In genomic region chr9:37066732-37067472, GRCm38 (mm10) we compare ENCODE assay signal across 18 mouse cellular contexts.
A peak's percentile ranks its signal among the peaks of the same experiment; 100 is the strongest.
DNase-seq lines count a peak whose midpoint lies in the region; ATAC-seq and TF ChIP-seq lines count a peak whose summit lies in the region.
"Had no signal": no experiment of that assay in that cellular context is flagged by ENCODE, and none has a peak within 500 bp of the region (broad histone marks: within the 10 kb centered on the region; RNA-seq: fewer than 3 reads in every experiment).

No protein-coding gene starts in this region.

- H3K36me3 ChIP-seq in midbrain, embryonic 12.5 days: no peaks in the 10 kb centered on the region
- no peaks in the 10 kb centered on the region for H3K36me3 ChIP-seq in midbrain, postnatal 0 days (ENCODE audit: insufficient read depth, low read length)
- no peaks in the 10 kb centered on the region for H3K36me3 ChIP-seq in forebrain, embryonic 15.5 days
- no peaks in the 10 kb centered on the region for H3K36me3 ChIP-seq in hindbrain, postnatal 0 days (ENCODE audit: insufficient read depth, low read length)
- no peaks in the 10 kb centered on the region for H3K36me3 ChIP-seq in heart, embryonic 10.5 days

- H3K4me2 ChIP-seq in midbrain, embryonic 12.5 days (replicated peaks): no peak overlapping the region
- no peak overlapping the region for H3K4me2 ChIP-seq in midbrain, postnatal 0 days (ENCODE audit: low read depth, low read length, poor library complexity, severe bottlenecking)
- H3K4me2 ChIP-seq in forebrain, embryonic 15.5 days (replicated peaks): no peak overlapping the region
- 0 out of 2 replicates have a peak overlapping the region, but pooled peaks have one; percentile 7 for H3K4me2 ChIP-seq in hindbrain, postnatal 0 days (ENCODE audit: low read depth, low read length)

- DNase-seq in midbrain, postnatal 0 days (ENCODE audit: low spot score): no peak
- no peak for DNase-seq in hindbrain, postnatal 0 days (ENCODE audit: low spot score)
- DNase-seq in heart, embryonic 10.5 days (ENCODE audit: low spot score): no peak
- DNase-seq in right cerebral cortex, postnatal 10 days (ENCODE audit: low spot score in 2 of 2): no peak
- DNase-seq in thymus, postnatal 0 days (ENCODE audit: low spot score): no peak
- DNase-seq: adrenal gland, postnatal 36 days; cerebellum, postnatal 14 days; gastrocnemius, postnatal 25 days; kidney, adult 8-10 months; kidney, postnatal 4 days; liver; lung, adult 18-20 months; right cerebral cortex, adult 18-20 months; thymus, adult 2 months had no signal

- no peaks in the 10 kb centered on the region for H3K9me3 ChIP-seq in midbrain, embryonic 12.5 days
- no peaks in the 10 kb centered on the region for H3K9me3 ChIP-seq in midbrain, postnatal 0 days (ENCODE audit: low read length)
- H3K9me3 ChIP-seq in forebrain, embryonic 15.5 days: no peaks in the 10 kb centered on the region
- H3K9me3 ChIP-seq in hindbrain, postnatal 0 days (ENCODE audit: low read length): no peaks in the 10 kb centered on the region
- no peaks in the 10 kb centered on the region for H3K9me3 ChIP-seq in heart, embryonic 10.5 days

- ATAC-seq in midbrain, embryonic 12.5 days (ENCODE audit: low FRiP score, low read depth): peak; percentile 16; the same call in 1 of the 2 replicates
- ATAC-seq in midbrain, postnatal 0 days (ENCODE audit: low FRiP score): no peak
- ATAC-seq in forebrain, embryonic 15.5 days (replicated peaks): no peak
- peak; percentile 48; the same call in 1 of the 2 replicates for ATAC-seq in hindbrain, postnatal 0 days
- ATAC-seq: activated CD4-positive, CD25-positive, alpha-beta regulatory T cell, adult 4 months; Patski had no signal

- H3K27me3 ChIP-seq in midbrain, embryonic 12.5 days: no peaks in the 10 kb centered on the region
- no peaks in the 10 kb centered on the region for H3K27me3 ChIP-seq in midbrain, postnatal 0 days (ENCODE audit: insufficient read depth, low read length)
- no peaks in the 10 kb centered on the region for H3K27me3 ChIP-seq in forebrain, embryonic 15.5 days
- H3K27me3 ChIP-seq in hindbrain, postnatal 0 days (ENCODE audit: insufficient read depth, low read length): no peaks in the 10 kb centered on the region
- no peaks in the 10 kb centered on the region for H3K27me3 ChIP-seq in heart, embryonic 10.5 days (ENCODE audit: insufficient read depth, poor library complexity, severe bottlenecking)

- 69% methylated on average over 8 of the region's 8 CpGs for WGBS in midbrain, embryonic 12.5 days
- 66% methylated on average over 8 of the region's 8 CpGs for WGBS in midbrain, postnatal 0 days
- WGBS in forebrain, embryonic 15.5 days: 26% methylated on average over 8 of the region's 8 CpGs
- 50% methylated on average over 8 of the region's 8 CpGs for WGBS in hindbrain, postnatal 0 days
- WGBS in heart, embryonic 10.5 days: 77% methylated on average over 8 of the region's 8 CpGs

- TF ChIP-seq CTCF in midbrain, postnatal 0 days (IDR thresholded peaks at IDR 0.05): no peak
- no peak for TF ChIP-seq CTCF in hindbrain, postnatal 0 days (IDR thresholded peaks at IDR 0.05; ENCODE audit: low read depth)

- H3K27ac ChIP-seq in midbrain, embryonic 12.5 days (replicated peaks): no peak overlapping the region
- no peak overlapping the region for H3K27ac ChIP-seq in midbrain, postnatal 0 days (ENCODE audit: low read depth, low read length)
- peak overlapping the region; percentile 52; the same call in 1 of the 2 replicates for H3K27ac ChIP-seq in forebrain, embryonic 15.5 days (replicated peaks)
- peak overlapping the region; percentile 32; the same call in 1 of the 2 replicates for H3K27ac ChIP-seq in hindbrain, postnatal 0 days
- H3K27ac ChIP-seq in heart, embryonic 10.5 days: no peak overlapping the region

- H3K9ac ChIP-seq in midbrain, embryonic 12.5 days (replicated peaks): no peak overlapping the region
- no peak overlapping the region for H3K9ac ChIP-seq in midbrain, postnatal 0 days (replicated peaks; ENCODE audit: low read length, poor library complexity, severe bottlenecking)
- H3K9ac ChIP-seq in forebrain, embryonic 15.5 days (replicated peaks): no peak overlapping the region
- no peak overlapping the region for H3K9ac ChIP-seq in hindbrain, postnatal 0 days (replicated peaks; ENCODE audit: low read length)

- H3K4me3 ChIP-seq in midbrain, embryonic 12.5 days: no peak overlapping the region
- H3K4me3 ChIP-seq in midbrain, postnatal 0 days (ENCODE audit: low read depth, low read length): no peak overlapping the region
- H3K4me3 ChIP-seq in forebrain, embryonic 15.5 days: no peak overlapping the region
- H3K4me3 ChIP-seq in hindbrain, postnatal 0 days (ENCODE audit: low read length): no peak overlapping the region
- H3K4me3 ChIP-seq in heart, embryonic 10.5 days: no peak overlapping the region

- H3K4me1 ChIP-seq in midbrain, embryonic 12.5 days: peaks cover 32% of the 10 kb centered on the region
- no peaks in the 10 kb centered on the region for H3K4me1 ChIP-seq in midbrain, postnatal 0 days (ENCODE audit: insufficient read depth, low read length)
- peaks cover 20% of the 10 kb centered on the region for H3K4me1 ChIP-seq in forebrain, embryonic 15.5 days
- H3K4me1 ChIP-seq in hindbrain, postnatal 0 days (ENCODE audit: insufficient read depth, low read length): peaks cover 11% of the 10 kb centered on the region
- H3K4me1 ChIP-seq in heart, embryonic 10.5 days: no peaks in the 10 kb centered on the region

Comparison
In these comparisons a context has a peak if more than half of its experiments do, and no peak if none do; other contexts are left out.
1. ATAC-seq: peak in midbrain, embryonic 12.5 days (single experiment) and hindbrain, postnatal 0 days (single experiment); none in midbrain, postnatal 0 days (single experiment) and forebrain, embryonic 15.5 days (single experiment).
2. H3K27ac ChIP-seq: peak in forebrain, embryonic 15.5 days (single experiment) and hindbrain, postnatal 0 days (single experiment); none in midbrain, embryonic 12.5 days (single experiment), midbrain, postnatal 0 days (single experiment) and heart, embryonic 10.5 days (single experiment).